Mouse (Mus musculus) gonadal fat pad, adult 2 months (tissue): ENCODE data around the gene Edc3. TPM values are rescaled to one million over a fixed set of nuclear protein-coding genes. Genes with fewer than 3 reads are reported as not detected.
"Not testable (repeated sequence)": the region's sequence is repeated elsewhere in the genome, so short reads cannot be mapped to it uniquely, and the experiment has no call there.

Source experiments
- DNase-seq: peaks from one replicate; pipeline ENCODE4 v3.0.0-alpha.2; 2012; ENCODE audit warnings: low read depth
- polyA plus RNA-seq: library from polyadenylated mRNA; depleted of rRNA; stranded (reverse); fragments of >200 nt; gene quantifications from 2 replicates; pipeline ENCODE4 v1.2.3, GENCODE M21; 2012

The Edc3 gene
- polyA plus RNA-seq, 1 experiment, result 14.0 TPM

- no peak for DNase-seq
These were observed 9.7 kb upstream of the Edc3 start for GRCm38 (mm10) chr9:57698466-57699150.

- DNase-seq, result peak; percentile 95
These were observed 1.8 kb upstream of the Edc3 start for GRCm38 (mm10) chr9:57706496-57706895.

- DNase-seq, result no peak
These were observed 457 bp downstream of the Edc3 start for GRCm38 (mm10) chr9:57708720-57709274.

GRCm38 (mm10) chr9:57710214-57710613 lies 1.9 kb downstream of the Edc3 start:
- not testable (repeated sequence) for DNase-seq

GRCm38 (mm10) chr9:57712194-57712593 lies 3.9 kb downstream of the Edc3 start:
- DNase-seq, result no peak

DNA sequence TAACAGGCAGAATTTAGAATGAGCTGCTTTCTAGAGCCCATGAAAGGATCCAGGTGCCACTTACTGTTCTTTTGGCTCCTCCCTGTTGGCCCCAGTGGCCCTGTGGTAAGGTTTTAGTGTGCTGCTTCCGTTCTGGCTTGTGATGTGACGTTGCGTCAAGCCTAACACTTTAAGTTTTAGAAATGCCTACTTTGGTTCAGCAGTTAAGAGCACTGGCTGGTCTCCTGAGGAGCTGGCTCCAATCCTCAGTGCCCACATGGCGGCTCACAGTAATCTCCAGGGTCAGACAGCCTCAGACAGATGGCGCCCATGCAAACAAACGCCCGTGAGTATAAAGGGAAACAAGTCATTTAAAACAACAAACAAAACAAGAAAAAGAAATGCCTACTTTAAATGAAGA lies 10.1 kb downstream of the Edc3 start:
- DNase-seq, result no peak

- DNase-seq, result no peak
These were observed 12.4 kb downstream of the Edc3 start for GRCm38 (mm10) chr9:57720736-57721135.

GRCm38 (mm10) chr9:57722371-57722770 lies 14.0 kb downstream of the Edc3 start:
- no peak for DNase-seq

DNA sequence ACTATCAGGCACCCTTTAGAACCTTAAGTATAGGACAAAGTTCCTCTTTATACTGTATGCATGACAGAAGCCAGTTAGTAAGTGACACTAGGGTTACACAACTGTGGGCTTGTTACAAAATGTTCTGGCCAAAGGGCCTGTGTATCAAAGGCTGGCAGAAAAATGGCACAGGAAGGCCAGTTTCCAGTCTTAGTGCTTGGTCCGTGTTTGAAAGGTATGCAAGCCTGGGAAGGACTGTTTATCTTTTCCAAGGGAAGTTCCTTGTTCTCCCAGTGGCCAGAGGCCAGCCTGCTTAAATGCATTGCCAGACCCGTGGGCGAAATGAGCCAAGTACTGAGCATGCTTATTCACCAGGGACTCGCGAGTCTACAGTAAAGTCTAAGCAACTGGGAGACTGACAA lies 15.0 kb downstream of the Edc3 start:
- peak; percentile 100 for DNase-seq

- DNase-seq, result no peak
These were observed 15.5 kb downstream of the Edc3 start for GRCm38 (mm10) chr9:57723796-57724195.

GRCm38 (mm10) chr9:57724701-57725100 lies 16.4 kb downstream of the Edc3 start:
- no peak for DNase-seq

- no peak for DNase-seq
These were observed 20.0 kb downstream of the Edc3 start for GRCm38 (mm10) chr9:57728312-57728711.

- no peak for DNase-seq
These were observed 25.3 kb downstream of the Edc3 start for GRCm38 (mm10) chr9:57733606-57734005.

GRCm38 (mm10) chr9:57739863-57740262 lies 31.5 kb downstream of the Edc3 start:
- no peak for DNase-seq

DNA sequence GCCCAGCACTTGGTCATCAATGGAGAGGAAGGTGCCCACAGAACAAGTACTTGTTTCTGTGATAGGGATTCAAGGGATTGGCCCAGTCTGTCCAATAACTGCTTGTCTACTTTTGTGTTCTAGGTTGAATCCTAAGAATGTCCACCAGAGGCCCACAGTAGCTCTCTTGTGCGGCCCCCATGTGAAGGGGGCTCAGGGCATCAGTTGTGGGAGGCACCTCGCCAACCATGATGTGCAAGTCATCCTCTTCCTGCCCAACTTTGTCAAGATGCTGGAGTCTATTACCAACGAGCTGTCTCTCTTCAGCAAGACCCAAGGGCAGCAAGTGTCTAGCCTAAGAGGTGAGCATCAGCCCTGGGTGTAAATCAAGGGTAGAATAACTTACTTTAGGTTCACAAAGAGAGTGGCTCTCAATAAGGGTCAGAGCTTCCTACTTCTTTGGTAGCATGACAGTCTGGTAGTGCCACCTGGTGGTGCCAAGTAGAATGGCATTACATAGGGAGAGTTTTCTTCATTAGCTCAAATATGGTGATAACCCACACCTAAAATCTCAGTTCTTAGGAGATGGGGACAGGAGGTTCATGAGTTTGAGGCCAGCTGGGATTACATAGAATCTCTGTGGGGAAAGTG lies 36.2 kb downstream of the Edc3 start:
- DNase-seq, result no peak

GRCm38 (mm10) chr9:57747067-57747466 lies 38.7 kb downstream of the Edc3 start:
- no peak for DNase-seq

- DNase-seq, result no peak
These were observed 39.8 kb downstream of the Edc3 start for GRCm38 (mm10) chr9:57748137-57748536.

DNA sequence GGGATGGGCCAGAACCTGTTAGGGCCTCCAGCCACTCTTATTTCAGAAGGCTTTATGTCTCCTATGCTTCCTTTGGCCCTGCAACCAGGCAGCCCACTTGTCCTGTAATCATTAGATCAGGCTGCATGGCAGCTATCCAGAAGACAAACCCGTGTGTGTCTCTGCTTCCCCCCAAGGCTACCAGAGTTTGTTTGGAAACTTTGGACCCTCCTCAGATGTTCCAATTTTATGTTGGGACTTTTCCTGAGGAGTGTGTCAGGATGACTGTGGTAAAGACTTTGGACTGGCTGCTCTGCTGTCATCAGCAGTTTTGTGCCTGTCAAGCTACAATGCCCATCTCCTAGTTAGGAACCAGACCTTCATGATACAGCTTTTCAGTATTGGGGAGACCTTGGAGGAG lies 40.5 kb downstream of the Edc3 start:
- DNase-seq, result no peak

DNA sequence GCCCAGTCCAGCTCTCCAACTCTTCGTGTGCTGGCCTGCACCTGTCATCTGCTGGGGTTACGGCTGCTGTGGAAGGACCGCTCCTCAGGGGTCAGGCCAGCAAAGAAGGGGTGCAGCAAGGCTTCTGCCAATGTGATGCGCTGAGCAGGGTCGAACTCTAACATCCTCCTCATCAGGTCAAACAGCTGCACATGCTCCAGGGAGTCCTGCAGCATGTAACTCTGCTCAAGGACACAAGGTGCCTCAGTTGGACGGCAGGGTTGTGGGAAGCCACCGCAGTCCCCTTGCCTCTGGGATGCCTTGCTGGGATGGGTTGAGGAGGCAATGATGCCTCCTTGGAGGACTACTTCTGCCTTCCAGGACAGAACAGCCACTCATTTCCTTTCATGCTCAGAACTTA lies 42.6 kb downstream of the Edc3 start:
- no peak for DNase-seq

- DNase-seq, result no peak
These were observed 49.2 kb downstream of the Edc3 start for GRCm38 (mm10) chr9:57757578-57757977.

GRCm38 (mm10) chr9:57758528-57758927 lies 50.2 kb downstream of the Edc3 start:
- DNase-seq, result no peak

DNA sequence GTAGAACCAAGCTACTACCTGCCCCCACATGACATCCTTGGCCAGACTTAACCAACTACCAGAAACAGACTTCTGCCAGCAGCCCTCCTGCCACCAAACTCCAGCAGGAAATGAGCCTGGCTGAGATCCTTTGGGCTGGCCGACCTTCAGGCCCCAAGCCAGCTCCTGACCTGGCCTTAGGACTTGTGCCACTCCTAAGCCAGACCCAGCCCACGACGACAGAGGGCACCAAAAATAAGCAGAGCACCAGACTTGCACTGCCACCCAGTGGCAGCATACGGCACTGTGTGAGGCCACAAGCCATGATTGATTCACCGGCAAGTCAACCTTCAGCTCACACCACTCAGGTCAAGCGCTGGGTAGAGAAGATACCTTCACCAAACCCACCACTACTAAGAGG lies 50.9 kb downstream of the Edc3 start:
- no peak for DNase-seq

GRCm38 (mm10) chr9:57760416-57761146 lies 52.2 kb downstream of the Edc3 start:
- DNase-seq, result no peak
